In the genomic region with DNA sequence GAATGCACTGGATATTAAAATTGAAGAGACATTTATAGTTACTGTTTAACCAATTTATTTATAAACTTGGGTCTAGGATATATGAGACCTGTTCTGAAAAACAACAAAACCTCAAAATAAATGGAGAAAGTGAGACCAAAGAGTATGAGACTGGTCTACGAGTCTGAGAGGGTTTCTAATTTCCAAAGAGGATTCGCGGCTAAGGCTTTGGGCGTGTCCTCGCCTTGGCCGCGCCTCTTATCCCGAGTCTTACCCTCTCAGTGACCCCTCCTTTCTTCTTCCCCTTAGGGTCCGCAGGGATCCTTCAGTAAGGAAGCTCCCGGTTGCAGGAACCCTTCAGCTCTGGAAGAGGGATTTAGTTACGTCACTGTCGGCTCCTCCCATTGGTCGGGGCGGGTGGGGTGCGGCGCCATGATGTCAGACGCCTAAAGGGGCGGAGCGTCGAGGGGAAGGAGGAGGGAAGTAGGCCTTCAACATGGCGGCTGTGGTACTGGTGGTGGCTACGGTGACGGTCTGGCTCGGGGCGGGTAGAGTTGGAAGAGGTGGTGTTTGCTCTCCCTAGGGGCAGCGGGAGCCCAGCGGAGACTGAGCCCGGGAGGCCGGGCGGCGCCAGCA, we compare ENCODE assay signal across 8 mouse cellular contexts. TPM values are rescaled to one million over a fixed set of nuclear protein-coding genes. Genes with fewer than 3 reads are reported as not detected.
DNase-seq lines count a peak whose midpoint lies in the region; ATAC-seq and TF ChIP-seq lines count a peak whose summit lies in the region.

A gene (plus strand): TSS at position 413 of the 615 bp plus-strand sequence.

- POLR2A ChIA-PET in Patski (lab: Charles Lee), result interaction anchor here (1.4 kb wide), 1 partner anchor 34 kb away, joined by 6 read pairs; a partner anchor contains a TSS

- in situ Hi-C loops in Patski (cut with MboI; ENCODE audit: low pct_unique_long_range_greater_than_20kb), result no loop called here

- no peaks in the 10 kb centered on the region for H3K27me3 ChIP-seq in Patski
- H3K27me3 ChIP-seq in hindbrain, embryonic 13.5 days, result no peaks in the 10 kb centered on the region

- TF ChIP-seq CTCF in Patski (IDR thresholded peaks at IDR 0.05), result no peak

- DNase-seq in Patski (ENCODE audit: low read depth, low spot score), result peak; percentile 81
- peak; percentile 96 for DNase-seq in cerebellum, postnatal 14 days
- DNase-seq in frontal cortex, postnatal 14 days (ENCODE audit: low spot score in 2 of 2), result peak; percentile 88 to 91
- DNase-seq in layer of hippocampus, postnatal 25 days (ENCODE audit: extremely low spot score in 1 of 2, low spot score in 1 of 2), result peak; percentile 80 to 82
- peak; percentile 96 for DNase-seq in lung, postnatal 25 days (ENCODE audit: low spot score)
- DNase-seq in retina, embryonic 14.5 days (ENCODE audit: low spot score), result peak; percentile 98
- DNase-seq in thymus, postnatal 4 days, result peak; percentile 93

- ATAC-seq in Patski, result peak; percentile 95
- ATAC-seq in hindbrain, embryonic 13.5 days (ENCODE audit: low FRiP score), result peak; percentile 97

- H3K27ac ChIP-seq in hindbrain, embryonic 13.5 days, result peak within 1 kb of the TSS; percentile 96

- H3K4me2 ChIP-seq in hindbrain, embryonic 13.5 days, result peak within 1 kb of the TSS; percentile 78

- H3K4me1 ChIP-seq in hindbrain, embryonic 13.5 days (replicated peaks), result peaks cover 18% of the 10 kb centered on the region

- H3K9me3 ChIP-seq in hindbrain, embryonic 13.5 days, result no peaks in the 10 kb centered on the region

- H3K36me3 ChIP-seq in hindbrain, embryonic 13.5 days, result peaks cover 11% of the 10 kb centered on the region

- CTCF ChIA-PET in Patski (lab: Charles Lee), result no interaction called here

- peak within 1 kb of the TSS; percentile 67 for H3K4me3 ChIP-seq in hindbrain, embryonic 13.5 days

- H3K9ac ChIP-seq in hindbrain, embryonic 13.5 days, result peak within 1 kb of the TSS; percentile 85

- 0% methylated on average over 31 of the region's 31 CpGs for WGBS in hindbrain, embryonic 13.5 days

RNA-seq across cellular contexts. Expression of the gene that starts here (rescaled TPM):
- 42.6 TPM for polyA plus RNA-seq in Patski (2021)
- polyA plus RNA-seq in hindbrain, embryonic 13.5 days (2015; fragmentation: Nextera tagmentation; extraction: Ambion mirVana), result 70.4 and 71.8 TPM in 2 replicates
- total RNA-seq in layer of hippocampus, postnatal 25 days (2021), result 10 to 100 TPM; 41.4 to 42.1 TPM

Comparison
In these comparisons a context has a peak if more than half of its experiments do, and no peak if none do; other contexts are left out.
1. Peak in every context shown above with its lines: DNase-seq, ATAC-seq, H3K4me3 ChIP-seq and H3K27ac ChIP-seq.